Mouse (Mus musculus) right cerebral cortex, adult 18-20 months (tissue): ENCODE results near the gene Aes.

ENCODE experiments used
- DNase-seq: peaks from one replicate; pipeline ENCODE4 v3.0.0; 2022; ENCODE audit warnings: mixed read lengths

Gene Aes

DNA sequence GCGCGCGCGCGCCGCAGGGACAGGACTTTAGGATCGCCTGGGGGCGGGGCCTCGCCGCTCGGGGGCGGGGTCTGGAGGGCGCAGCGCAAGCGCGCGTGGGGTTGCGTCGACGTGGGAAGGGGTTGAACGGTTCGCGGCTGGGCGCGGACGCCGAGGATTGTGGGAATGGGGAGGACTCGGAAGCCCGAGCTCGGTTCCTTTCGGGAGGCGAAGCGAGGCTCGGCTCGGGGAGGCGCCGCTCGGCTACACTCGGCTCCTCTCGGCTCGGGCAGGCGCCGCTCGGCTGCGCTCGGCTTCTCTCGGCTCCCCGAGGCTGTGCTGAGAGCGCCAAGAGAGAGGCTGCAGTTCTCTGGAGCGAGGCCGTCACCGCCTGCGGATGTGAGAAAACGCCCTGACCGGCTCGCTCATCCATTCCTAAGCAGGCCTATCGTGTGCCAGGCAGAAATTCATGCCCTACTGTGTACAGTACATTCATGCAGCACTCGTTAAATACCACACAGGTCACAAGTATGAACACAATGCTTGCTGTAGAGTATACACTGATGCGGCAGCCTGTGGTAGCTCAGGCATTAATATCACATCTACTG is 14.0 kb upstream of the Aes start, which contains the start of gene Gna11:
TSS of gene Gna11 (minus strand) at position 30 of the 587 bp plus-strand sequence.
- peak; percentile 100 for DNase-seq

DNA sequence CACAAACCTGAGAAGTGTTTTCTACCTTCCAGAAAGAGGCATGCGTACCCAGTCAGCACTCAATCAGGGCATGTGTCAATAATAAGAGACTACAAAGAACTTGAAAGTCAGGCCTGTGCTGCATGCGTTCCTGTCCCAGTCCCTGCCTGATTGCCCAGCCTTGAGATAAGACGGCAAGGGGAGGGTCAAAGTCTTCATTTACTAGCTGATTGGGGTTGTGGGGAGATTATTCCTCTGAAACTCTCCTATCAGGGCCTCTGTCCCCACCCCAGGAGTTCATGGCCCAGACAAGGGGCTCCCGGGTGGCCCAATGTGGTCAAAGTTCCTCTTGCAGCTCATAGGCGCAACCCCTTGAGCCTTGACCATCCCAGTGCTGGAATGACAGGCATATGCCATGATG is 13.0 kb upstream of the Aes start:
- DNase-seq = no peak

DNA sequence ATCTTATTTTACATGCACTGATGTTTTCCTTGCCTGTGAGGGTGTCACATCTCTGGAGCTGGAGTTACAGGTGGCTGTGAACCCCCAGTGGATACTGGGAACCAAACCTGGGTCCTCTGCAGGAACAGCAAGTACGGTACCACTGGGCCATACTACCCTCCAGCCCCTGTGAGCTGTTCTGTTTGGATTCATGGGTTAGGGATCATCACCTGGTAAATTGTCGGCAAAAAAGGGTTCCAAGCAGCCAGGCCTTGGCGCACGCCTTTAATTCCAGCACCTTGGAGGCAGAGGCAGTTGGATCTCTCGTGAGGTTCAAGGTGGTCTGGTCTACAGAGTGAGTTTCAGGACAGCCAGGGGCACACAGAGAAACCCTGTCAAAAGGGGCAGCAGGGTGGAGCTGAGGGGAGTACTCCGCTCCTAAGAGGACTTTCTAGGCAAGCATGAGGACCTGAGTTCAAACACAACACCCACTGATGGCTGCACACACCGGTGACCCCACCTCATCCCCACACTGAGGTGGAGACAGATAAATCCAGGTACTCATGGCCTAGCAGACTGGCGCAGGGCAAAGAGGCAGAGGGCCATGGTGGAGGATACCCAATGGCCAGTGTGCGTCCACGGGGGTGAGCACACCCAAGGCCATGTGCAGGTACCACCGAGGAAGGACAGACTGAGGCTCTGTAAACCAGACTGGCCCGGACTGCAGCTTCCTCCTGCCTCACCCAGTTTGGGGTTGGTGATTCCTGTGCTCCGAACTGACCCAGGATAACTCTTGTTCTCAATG is 12.3 kb upstream of the Aes start:
- DNase-seq = no peak

DNA sequence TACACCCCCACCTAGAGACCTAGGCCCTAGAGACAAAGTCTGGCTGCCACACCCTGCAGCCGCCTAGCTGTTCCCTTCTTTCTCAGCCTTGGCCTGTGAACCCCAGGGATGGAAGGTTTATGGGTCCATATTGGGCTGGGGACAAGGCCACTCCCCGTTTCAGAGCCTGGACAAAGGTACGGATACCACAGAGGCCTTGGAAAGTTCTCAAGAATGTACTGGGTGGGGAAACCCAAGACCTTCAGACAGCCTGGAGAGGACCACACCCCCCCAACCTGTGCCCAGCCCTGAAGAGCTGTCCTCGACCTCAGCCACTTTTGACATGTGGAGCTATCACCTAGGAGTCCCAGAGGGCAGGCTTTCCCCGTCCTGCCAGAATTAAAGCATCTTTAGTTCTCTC is 10.3 kb upstream of the Aes start:
- no peak for DNase-seq

DNA sequence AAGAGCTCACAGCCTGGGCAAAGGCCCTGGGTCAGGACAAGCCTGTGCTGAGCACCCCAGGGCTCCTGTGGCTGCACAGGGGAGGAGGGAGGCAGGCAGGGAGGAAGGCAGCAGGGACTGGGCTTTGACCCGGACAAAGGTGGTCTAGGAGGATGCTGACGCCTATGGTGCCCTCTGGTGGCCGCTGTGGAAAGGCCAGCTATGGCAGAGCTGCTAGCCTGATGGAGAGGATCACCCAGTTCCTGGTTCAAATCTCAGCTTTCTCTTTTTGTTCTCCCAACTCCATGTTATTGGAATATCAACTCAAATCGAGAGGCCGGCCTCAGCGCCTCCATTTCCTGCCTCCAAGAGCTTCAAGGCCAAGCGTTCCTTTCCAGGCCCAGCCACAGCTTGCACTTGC is 9.0 kb upstream of the Aes start:
- DNase-seq = no peak

DNA sequence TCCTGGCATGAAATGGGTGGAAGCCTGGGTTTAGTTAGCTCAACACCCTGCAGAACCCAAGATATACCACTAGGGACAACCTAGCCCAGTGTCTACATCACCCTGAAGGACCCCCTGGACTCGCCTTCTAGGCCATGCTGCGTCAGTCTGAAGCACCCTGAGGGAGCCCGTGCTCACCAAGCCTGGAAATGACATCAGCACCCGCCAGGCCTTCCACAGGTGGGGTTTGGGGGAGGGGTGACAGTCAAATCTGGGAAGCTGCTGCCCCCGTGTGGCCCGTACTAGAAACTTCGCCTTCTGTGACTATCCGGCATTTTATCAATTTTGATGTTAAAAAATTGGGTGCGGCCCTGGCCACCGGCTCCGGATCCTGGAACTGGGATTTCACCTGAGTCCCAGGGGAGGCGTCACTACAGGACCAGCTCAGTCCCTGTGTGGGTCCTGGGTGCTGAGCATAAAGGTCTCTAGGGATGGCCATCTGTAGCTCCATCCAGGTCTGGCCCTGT is 7.6 kb upstream of the Aes start:
- DNase-seq = peak; percentile 86

DNA sequence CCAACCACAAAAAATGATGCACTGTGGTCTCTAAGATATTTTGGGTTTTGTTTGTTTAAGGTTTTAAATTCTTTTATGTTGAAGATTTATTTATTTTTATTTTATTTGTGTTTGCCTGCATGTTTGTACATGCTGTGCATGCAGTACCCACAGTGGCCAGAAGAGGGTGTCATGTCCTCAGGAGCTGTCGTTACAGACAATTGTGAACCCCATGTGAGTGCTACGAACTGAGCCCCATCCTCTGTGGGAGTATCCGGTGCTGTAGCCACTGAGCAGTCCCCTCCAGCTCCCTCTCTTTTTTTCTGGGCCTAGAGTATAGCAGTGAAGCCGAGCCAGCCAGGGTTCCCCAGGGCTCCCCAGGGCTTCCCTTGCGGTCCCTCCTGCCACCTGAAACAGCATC is 6.1 kb upstream of the Aes start:
- DNase-seq = no peak

DNA sequence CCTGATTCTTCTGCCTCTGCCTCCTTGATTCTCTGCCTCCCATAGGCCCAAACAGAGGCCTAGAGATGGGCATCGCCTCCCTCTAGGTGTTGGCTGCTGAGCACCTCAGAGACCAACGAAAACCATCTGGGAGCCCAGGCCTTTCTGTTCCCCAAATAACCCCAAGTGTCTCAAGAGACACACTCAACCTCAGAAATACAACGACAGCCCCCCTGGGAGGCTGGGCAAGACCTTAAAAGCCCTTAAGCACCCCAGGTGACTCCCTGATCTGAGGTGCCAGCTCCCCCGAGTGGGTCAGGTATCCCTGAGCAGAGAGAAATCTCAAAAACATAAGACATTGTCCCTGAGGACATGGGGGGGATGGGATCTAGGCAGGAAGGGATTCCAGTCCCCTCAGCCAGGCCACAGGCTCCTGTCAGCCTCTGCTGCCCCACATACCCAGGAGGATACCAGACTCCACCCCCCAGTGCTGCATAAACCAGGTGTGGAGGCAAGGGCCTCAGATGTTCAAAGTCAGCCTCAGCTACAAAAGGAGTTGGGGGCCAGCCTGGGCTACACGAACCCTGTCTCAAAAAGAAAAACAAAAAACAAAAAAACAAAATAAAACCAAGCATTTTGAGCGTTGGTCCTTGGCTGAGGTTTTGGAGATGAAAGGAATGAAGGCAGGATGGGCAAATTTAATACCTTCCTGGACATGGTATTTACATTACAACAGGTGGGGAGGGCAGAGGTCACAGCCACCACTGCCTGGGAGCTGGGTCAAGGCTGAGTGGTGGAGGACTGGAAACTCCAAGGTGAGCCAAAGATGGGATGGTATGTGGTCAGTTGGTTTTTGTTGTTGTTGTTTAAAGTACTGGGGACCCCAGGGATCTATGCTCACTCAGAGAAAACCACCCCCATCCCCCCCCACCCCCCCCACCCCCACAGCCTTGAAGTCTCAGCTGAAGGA is 5.2 kb upstream of the Aes start:
- DNase-seq = no peak

DNA sequence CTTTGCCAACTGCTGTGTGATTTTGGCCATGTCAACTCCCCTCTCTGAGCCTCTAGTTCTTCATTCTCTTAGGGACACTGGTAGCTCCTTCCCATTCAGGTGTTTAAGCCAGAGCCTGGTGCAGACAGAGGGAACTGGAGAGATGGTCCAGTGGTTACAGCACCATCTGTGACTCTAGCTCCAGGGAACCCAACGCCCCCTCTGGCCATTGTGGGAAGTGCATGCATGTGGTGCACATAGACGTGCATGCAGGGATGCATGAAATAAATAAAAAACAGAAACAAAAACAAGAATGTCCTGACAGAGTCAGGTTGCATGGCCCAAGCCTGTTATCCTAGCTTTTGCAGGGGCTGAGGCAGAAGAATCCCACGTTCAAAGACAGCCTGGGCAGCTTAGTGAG is 3.0 kb upstream of the Aes start:
- no peak for DNase-seq

DNA sequence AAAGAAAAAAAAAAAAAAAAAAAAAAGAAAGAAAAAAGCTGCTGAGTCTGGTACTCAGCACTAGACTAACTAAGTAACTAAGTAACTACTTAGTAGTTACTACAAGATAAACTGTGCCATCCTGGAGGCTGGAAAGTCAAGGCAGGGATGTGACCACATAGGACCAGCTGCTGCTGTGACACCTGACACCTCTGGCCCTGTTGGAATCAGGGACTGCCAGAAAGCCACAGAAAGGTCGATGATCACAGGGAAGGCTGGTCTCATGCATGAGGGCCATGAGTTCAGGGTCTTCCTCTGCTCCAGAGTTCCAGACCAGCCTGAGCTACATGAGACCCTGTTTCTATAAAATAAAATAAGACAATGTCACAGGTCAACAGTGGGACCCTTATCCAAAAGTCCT is 1.8 kb upstream of the Aes start:
- no peak for DNase-seq

DNA sequence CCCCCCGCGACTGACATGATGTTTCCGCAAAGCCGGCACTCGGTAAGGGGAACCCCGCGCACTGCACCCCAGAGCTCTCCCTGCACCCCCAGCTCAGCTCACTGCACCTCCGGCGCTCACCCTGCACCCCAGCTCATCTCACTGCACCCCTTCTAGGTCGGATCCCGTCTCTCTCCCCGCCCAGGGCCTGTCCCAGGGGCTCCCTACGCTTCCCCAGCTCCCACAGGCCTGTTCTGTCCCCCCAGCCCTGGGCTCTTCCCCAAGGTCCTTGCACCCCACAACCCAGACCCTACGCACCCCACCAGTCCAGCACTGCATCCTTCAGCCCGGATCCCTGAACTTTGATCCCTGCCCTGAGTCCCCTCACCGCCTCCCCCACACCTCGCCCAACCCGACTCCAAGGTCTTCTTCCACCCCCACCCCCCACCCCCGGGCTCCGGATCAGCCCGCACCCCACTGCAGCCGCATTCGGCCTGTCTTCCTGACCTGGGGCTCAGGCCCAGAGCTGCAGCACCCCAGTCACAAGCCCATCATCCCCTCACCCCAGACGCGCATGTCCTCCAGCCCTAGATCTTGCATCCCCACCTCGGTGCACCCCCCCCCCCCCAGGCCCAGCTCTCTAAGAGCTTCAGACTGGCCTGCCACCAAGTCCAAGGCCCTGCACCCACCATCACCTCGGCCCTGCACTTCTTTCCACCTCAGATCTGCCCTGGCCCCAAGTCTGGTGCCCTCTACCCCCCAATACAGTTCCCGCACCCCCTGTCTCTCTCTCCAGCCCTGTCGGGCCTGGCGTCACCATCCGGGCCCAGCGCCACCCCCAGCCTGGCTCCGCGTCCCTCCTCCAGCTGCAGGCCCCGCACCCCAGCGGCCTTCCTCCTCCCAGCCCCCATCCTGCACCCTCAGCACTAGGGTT is 595 bp downstream of the Aes start:
- DNase-seq = peak; percentile 83

DNA sequence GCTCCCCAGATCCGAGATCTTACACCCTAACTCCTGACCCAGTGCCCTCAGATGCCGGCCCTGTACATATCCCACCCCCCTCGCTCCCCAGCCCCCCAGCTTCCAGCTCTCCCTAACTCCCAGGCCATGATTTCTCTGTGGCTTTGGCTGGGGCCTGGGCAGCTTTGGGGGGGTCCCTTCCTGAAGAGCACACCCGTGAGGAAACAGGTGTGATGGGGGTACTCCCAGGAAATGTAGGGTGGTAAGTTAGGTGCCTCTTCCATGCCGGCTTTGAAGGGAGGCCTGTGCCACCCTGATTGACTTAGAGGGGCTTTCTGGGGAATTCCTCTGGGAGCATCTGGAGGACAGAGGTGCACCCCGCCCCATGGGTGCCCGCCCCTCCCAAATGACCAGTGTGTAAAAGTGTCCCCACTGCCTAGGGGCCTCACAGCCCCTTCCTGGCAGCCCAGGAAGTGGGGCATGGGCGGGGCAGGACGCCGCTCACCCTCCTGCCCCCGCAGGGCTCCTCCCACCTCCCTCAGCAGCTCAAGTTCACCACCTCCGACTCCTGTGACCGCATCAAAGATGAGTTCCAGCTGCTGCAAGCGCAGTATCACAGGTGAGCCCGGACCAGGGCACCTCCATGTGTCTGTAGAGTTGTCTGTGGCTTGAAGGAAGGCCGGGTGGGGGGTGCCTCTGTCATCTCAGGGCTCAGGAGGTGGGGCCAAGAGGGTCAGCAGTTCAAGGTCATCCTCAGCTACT is 1.6 kb downstream of the Aes start:
- no peak for DNase-seq

DNA sequence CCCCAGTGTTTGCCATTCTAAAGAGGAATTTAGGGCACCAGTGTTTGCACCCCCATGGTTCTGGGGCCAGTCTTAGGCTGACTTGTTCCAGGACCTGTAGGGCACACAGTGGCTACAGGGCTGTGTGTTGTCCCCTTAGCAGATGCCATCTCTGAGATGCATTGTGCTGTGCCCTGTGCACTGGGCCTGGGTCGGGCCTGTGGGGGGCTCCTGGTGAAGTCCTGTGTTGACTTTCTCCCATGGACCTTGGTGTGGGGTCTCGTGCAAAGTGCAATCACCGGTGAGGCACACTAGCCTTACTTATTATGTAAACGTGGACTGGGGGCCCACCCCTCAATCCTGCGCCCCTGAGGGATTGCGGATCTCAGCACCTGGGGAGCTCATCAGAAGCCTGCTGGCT is 3.1 kb downstream of the Aes start:
- DNase-seq = no peak

DNA sequence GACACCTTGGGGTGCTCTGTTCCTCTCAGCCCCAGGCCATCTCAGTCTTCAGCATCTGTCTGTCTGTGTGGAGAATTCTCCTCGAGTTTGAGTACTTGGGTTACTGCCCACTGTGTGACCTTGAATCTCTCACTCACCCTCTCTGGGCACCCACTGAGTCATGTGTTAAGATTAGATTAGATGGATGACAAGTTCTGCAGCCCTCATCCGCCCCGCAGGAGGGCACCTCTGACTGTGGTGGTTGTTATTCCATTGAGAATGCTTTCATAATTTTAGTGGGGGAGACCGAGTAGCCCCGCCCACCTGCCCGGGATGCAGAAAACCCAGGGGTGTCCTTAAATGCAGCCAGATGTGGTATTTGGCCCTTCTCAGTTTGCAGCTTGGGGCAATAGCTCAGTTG is 4.2 kb downstream of the Aes start:
- DNase-seq = no peak

DNA sequence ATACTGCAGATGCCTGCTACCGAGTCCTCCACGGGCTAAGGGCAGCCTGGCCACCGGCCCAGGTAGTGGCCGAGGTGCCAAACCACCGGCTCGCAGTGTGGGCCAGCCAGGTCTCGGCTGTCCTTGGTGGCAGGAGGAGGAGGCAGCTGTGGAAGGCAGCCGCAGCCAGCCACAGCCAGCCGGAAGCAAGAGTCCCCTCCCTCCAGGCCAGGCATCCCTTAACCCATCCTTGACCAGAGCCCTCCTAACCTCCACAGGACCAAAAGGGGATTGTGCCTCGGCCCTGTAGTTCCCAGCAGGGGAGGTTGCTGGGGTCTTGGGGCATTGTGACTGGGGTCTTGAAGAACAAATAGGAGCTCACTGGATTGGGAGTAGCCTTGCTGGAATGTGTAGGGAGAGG is 4.9 kb downstream of the Aes start:
- no peak for DNase-seq

DNA sequence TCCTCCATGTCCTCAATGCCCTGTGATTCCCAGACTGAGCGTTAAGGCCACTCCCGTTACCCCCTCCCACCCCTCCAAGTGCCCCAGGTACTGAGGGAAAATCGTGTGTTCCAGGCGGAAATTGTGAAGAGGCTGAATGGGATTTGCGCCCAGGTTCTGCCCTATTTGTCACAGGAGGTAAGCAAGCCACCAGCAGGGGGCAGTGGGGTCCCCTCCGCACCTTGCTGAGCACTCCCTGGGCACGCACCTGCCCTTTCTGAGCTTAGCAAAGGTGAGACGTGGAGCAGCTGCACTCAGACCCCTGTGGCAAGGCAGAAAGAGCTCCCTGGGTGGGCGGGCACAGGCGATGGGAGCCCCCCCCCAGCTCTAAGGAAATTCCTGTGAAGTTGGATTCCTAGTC is 5.4 kb downstream of the Aes start:
- peak; percentile 64 for DNase-seq

DNA sequence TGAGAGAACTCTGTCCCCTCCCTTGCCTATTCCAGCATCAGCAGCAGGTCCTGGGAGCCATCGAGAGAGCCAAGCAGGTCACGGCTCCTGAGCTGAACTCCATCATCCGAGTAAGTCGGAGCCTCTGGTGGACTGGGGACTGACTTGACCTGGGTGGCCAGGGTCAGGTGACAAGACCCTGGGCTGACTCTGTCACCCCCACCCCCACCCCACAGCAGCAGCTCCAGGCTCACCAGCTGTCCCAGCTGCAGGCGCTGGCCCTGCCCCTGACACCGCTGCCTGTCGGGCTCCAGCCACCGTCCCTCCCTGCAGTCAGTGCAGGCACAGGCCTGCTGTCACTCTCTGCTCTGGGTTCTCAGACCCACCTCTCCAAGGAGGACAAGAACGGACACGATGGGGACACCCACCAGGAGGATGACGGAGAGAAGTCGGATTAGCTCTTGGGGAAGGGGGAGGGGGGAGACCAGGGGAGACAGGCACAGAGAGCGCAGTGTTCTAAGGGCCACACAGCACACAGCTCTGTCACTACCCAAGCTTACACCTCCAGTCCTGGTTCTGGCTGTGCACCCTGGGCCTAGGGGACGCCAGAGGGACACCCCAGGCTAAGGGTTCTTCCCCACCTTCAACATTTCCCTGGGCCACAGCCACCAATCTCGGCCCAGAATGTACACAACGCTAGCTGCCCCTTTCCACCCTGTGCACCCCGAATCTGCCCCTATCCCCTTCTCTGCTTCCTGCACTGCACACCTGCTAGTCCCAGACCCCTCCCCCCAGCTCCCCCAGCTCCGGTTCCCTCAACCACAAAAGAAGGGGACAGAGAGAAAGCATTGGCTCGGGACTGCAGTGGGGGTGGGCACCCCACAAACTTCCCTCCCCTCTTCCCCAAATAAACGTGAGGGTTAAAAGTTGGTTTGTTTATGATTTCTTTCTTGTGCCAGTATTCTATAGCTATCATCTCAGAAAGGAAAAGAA is 6.3 kb downstream of the Aes start:
- no peak for DNase-seq

DNA sequence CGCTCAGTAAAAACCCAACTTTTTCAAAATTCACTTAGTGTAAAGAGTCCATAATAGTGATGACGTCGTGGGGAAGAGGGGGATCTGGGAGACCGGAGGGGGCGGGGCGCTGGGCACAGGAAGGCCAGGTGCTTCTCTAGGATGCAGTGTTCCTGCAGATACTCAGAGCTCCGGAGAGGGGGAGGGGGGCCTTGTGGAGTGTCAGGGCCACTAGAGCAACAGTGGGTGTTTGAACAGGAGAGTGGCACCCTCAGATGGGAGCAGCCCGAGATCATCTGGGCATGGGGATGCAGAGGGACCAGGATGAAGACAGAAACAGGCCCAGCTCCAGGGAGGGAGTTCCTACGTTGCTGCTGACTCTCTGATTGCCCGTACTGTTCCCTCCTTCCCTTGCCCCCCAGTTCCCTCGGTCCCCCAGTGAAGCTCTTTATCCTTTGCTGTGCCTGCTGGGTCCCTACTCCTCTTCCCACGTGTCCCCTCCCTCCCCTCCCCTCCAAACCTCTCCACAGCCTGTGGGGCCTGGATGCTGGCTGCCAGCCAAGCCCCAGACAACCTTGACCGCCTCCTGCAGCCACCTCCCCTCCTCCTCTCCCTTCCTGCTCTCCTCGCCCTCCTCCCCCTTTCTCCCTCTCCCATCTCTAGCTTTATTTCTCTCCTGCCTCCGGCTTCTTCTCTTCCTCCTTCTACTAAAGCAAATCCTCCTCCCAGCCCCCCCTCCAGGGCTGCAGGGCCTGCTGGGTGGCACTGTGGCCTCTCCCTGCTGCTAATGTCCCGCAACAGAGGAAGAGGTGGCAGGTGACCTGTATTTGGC is 9.3 kb downstream of the Aes start:
- no peak for DNase-seq

DNA sequence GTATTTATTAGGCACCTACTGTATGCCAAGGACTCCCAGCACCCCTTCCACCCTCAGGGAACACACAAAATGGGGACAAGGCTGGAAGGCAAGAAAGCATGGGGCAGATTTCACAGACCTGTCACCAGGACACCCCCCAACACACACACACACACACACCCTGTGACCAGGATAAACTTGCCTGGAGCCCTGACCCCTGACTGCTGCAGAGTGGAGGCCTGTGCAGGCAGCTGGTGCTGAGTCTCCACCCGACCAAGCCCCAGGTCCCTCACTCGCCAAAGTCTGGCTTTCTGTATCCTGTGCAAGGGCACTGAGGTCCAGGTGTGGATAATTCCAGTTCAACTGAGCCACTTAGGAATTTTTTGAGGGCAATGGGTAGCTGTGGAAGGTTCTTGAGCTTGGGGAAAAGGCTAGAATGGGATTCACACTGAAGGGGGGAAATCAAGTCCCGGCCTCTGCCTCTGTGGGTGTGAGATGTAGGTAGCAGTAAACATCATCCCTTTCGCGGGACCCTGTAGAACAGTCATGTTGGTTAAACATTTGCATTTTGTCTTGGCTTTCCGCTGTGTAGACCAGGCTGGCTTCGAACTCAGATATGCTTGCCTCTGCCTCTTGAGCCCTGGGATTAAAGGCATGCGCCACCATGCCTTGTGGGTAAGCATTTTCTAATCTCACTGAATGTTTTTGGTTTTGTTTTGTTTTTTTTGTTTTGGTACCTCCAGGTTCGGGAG is 10.4 kb downstream of the Aes start:
- no peak for DNase-seq
